Mouse (Mus musculus): ENCODE results near the gene Bcas1.

- TF ChIP-seq CTCF (IDR thresholded peaks at IDR 0.05; ENCODE audit: borderline replicate concordance, insufficient read depth, low read length) (no peak), POLR2A (IDR thresholded peaks at IDR 0.05; ENCODE audit: low read depth, low read length) (no peak)
These were observed 16.0 kb downstream of the Bcas1 start for GRCm38 (mm10) chr2:170411490-170412168.
